Mouse (Mus musculus) forebrain, embryonic 15.5 days (tissue): ENCODE measurements at regions not wholly inside any gene's neighbourhood (a gene's known extent, or its start where the extent isn't known, plus 50 kb on each side); places are given as distances from the start of the nearest gene placed in this dataset.

ENCODE experiments used
- ATAC-seq: fragments of 200-750 bp; cut with Nextera tagmentation; replicated peaks from 2 replicates; pipeline ENCODE4 v1.8.0; 2017; ENCODE audit warnings: mild to moderate bottlenecking, moderate TSS enrichment, moderate library complexity
- H3K27ac ChIP-seq: fragments of 300-500 bp; sonication (generic); replicated peaks from 2 replicates; pipeline ENCODE4 v1.5.1; 2015; ENCODE audit warnings: mild to moderate bottlenecking, inconsistent platforms
- H3K27me3 ChIP-seq: fragments of 300-500 bp; sonication (generic); 2 replicates; pipeline ENCODE4 v1.6.1; 2015; ENCODE audit warnings: inconsistent platforms
- H3K36me3 ChIP-seq: fragments of 300-500 bp; sonication (generic); 2 replicates; pipeline ENCODE4 v1.6.1; 2015; ENCODE audit warnings: mild to moderate bottlenecking, inconsistent platforms
- H3K4me1 ChIP-seq: fragments of 300-500 bp; sonication (generic); 2 replicates; pipeline ENCODE4 v1.6.1; 2015; ENCODE audit warnings: inconsistent platforms
- H3K4me2 ChIP-seq: fragments of 300-500 bp; sonication (generic); replicated peaks from 2 replicates; pipeline ENCODE4 v1.6.1; 2015; ENCODE audit warnings: mild to moderate bottlenecking, inconsistent platforms
- H3K4me3 ChIP-seq: fragments of 300-500 bp; sonication (generic); 2 replicates; pipeline ENCODE4 v1.5.1; 2015; ENCODE audit warnings: mild to moderate bottlenecking, inconsistent platforms
- H3K9ac ChIP-seq: fragments of 300-500 bp; sonication (generic); replicated peaks from 2 replicates; pipeline ENCODE4 v1.6.1; 2015; ENCODE audit warnings: mild to moderate bottlenecking, inconsistent platforms
- H3K9me3 ChIP-seq: fragments of 300-500 bp; sonication (generic); 2 replicates; pipeline ENCODE4 v1.6.1; 2016; ENCODE audit warnings: inconsistent platforms
- WGBS: fragments of 180-500 bp; shearing (Covaris S2); methylation state at CpG from one replicate; pipeline ENCODE4 v1.1.7; 2015; ENCODE audit warnings: mixed read lengths; 5-methylcytosine and 5-hydroxymethylcytosine counted together

DNA sequence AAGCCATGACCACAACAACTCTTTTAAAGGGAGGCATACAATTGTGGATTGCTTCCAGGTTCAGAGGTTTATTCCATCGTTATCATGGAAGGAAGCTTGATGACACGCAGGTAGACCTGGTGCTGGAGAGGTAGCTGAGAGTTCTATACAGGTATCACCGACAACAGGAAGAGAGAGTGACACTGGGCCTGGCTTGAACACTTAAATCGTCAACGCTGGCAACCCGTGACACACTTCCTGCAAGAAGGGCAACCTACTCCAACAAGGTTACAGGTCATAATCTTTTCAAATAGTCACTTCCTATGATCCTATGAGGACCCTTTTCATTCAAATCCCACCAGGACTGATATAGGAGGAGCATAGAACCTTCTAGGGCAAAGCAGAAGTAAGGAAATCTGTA, 155.6 kb downstream of the Adamts15 start:
- H3K4me3 ChIP-seq: no peak overlapping the region
- no peak overlapping the region for H3K27ac ChIP-seq
- H3K9me3 ChIP-seq: no peaks in the 10 kb centered on the region
- no peak for ATAC-seq
- H3K9ac ChIP-seq: no peak overlapping the region
- WGBS: 95% methylated on average over 6 of the region's 6 CpGs
- no peak overlapping the region for H3K4me2 ChIP-seq
- no peaks in the 10 kb centered on the region for H3K36me3 ChIP-seq
- no peaks in the 10 kb centered on the region for H3K4me1 ChIP-seq
- H3K27me3 ChIP-seq: no peaks in the 10 kb centered on the region

DNA sequence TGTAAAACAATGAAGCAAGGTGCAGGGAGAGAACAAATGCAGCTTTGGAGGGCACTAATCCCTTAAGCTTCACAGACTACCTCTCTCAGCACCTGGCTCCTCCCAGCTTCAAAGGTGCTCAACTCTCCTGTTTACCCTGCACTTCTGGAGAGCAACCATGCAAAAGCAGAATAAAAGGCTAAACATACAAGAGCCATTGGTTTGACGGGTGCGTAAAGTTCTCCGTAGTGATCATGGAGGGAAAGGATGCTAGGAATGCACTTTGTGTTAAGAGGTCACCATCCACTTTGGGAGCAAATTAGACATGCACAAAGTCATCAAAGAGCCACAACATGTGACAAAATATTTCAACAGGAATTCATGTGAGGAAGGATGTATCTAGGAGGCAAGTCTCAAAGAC, 156.1 kb downstream of the Adamts15 start:
- Histone ChIP-seq H3K27ac (no peak overlapping the region), H3K27me3 (no peaks in the 10 kb centered on the region), H3K4me1 (no peaks in the 10 kb centered on the region), H3K9ac (no peak overlapping the region), H3K36me3 (no peaks in the 10 kb centered on the region), H3K4me3 (no peak overlapping the region), H3K4me2 (no peak overlapping the region), H3K9me3 (no peaks in the 10 kb centered on the region)
- 69% methylated on average over 3 of the region's 3 CpGs for WGBS
- no peak for ATAC-seq

DNA sequence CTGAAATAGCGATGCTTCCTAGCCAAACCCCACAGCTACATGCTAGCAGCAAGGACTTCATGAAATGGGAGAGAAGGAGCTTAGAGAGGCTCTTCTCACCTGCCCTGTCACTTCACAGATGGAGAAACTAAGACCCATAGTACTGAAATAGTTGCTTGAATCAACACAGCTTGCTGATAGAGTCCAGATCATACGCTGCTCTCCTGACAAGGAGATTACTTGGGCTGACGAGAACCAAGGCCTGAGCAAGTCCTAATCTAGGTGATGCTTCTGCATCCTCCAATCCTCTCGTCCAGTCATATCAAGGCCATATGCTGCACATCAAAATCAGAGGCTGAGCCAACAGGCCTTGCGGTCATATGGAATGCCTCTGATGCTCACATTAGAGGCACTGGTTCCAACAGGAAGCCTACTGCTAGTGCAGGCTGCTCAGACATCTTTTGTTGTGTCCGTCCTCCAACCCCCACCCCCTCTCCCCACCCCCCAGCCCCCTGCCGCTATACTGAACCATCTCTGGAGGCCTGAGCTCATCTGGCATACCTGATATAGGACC, 157.2 kb downstream of the Adamts15 start:
- Histone ChIP-seq H3K27ac (no peak overlapping the region), H3K27me3 (no peaks in the 10 kb centered on the region)
- whole genome bisulfite sequencing: 74% methylated on average over 7 of the region's 7 CpGs

DNA sequence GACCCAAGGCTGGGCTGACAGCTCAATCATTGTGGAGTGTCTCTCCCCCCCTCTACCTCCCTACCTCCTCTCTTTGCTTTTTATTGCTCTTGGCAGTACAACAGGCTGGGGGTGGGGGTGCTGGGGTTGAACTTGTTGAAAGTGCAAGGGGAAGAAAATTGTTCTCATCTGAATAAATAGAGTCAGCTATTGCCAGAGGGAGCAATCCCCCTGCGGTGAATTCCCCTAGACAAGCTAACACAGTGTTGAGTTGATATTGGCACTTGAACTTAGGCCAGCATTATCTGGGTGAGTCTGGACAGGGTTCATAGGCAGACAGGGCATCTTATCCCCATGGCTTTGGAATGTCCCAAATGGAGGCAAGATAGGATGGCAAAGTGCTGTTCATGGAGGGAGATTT, 159.3 kb downstream of the Adamts15 start:
- Histone ChIP-seq H3K4me3 (no peak overlapping the region), H3K4me2 (no peak overlapping the region), H3K9me3 (no peaks in the 10 kb centered on the region), H3K9ac (no peak overlapping the region), H3K36me3 (no peaks in the 10 kb centered on the region), H3K4me1 (no peaks in the 10 kb centered on the region), H3K27me3 (no peaks in the 10 kb centered on the region), H3K27ac (no peak overlapping the region)
- WGBS: 81% methylated on average over 1 of the region's 1 CpGs
- ATAC-seq: no peak

More for the DNA sequence above, 157.2 kb downstream of the Adamts15 start:
- Histone ChIP-seq H3K36me3 (no peaks in the 10 kb centered on the region), H3K9me3 (no peaks in the 10 kb centered on the region), H3K4me2 (no peak overlapping the region), H3K4me1 (no peaks in the 10 kb centered on the region), H3K4me3 (no peak overlapping the region), H3K9ac (no peak overlapping the region)
- ATAC-seq: no peak

DNA sequence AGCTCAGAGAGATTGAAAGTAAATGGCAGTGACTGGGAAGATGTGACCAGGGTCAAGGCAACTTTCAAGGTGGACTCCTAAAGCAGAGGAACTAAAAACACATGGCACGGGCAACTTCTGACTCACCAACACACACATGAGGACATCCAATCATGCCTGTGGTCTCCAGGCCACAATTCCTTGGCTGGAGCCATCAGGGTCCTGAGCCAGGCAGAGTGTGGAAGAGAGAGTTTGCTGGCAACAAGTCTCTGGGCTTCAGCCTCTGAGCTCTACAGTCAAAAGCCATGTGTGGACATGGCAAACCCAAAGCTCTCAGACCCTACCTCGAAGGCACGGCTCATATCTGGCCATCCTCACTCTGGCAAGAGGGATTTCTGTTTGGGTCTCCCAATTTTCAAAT, 164.1 kb downstream of the Adamts15 start:
- Histone ChIP-seq H3K27ac (no peak overlapping the region), H3K9ac (no peak overlapping the region), H3K36me3 (no peaks in the 10 kb centered on the region), H3K27me3 (no peaks in the 10 kb centered on the region), H3K4me3 (no peak overlapping the region), H3K4me1 (no peaks in the 10 kb centered on the region), H3K9me3 (no peaks in the 10 kb centered on the region), H3K4me2 (no peak overlapping the region)
- 97% methylated on average over 3 of the region's 3 CpGs for WGBS
- no peak for ATAC-seq

DNA sequence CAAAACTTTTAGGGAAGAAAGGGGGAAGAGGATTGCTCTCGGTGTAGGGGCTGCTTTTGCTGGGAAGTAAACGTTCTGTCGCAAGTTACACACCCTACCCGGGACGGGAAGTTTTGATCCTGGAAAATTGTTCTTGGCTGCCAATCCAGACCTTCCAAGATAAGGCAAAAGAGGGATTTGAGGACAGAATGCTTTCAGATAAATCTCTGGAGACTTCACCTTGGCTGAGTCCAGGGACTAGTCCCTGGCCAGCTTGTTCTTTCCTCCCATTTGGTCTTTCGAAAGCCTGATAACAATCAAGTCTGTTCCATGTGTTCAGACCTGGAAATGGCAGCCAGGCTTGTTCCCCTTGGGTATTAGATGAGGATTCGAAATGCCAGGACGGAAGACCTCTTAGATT, 164.8 kb downstream of the Adamts15 start:
- Histone ChIP-seq H3K4me1 (no peaks in the 10 kb centered on the region), H3K9me3 (no peaks in the 10 kb centered on the region), H3K9ac (no peak overlapping the region), H3K27ac (no peak overlapping the region), H3K27me3 (no peaks in the 10 kb centered on the region), H3K4me3 (no peak overlapping the region), H3K36me3 (no peaks in the 10 kb centered on the region), H3K4me2 (no peak overlapping the region)
- WGBS: 93% methylated on average over 8 of the region's 8 CpGs
- ATAC-seq: no peak

DNA sequence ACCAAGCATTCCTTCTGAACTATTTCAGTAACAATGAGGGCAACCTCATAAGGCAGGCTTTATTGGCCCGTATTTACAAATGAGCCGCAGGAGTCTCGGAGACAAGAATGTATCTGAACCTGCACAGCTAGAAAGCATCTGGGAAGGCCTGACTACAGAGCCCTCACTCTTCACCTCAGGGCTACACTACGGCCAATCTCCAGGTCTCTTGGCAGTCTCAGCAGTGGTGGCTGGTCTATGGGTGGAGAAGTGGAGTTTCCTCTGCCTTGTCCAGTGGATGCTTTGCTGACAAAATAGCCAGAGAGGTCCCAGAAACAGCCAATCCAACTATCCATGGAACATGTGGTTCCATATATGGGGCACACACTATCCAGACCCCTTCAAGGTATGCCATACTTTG, 165.5 kb downstream of the Adamts15 start:
- no peak for ATAC-seq
- Histone ChIP-seq H3K4me3 (no peak overlapping the region), H3K27ac (no peak overlapping the region), H3K4me1 (no peaks in the 10 kb centered on the region), H3K36me3 (no peaks in the 10 kb centered on the region), H3K4me2 (no peak overlapping the region), H3K27me3 (no peaks in the 10 kb centered on the region), H3K9ac (no peak overlapping the region), H3K9me3 (no peaks in the 10 kb centered on the region)
- WGBS: 90% methylated on average over 4 of the region's 4 CpGs

DNA sequence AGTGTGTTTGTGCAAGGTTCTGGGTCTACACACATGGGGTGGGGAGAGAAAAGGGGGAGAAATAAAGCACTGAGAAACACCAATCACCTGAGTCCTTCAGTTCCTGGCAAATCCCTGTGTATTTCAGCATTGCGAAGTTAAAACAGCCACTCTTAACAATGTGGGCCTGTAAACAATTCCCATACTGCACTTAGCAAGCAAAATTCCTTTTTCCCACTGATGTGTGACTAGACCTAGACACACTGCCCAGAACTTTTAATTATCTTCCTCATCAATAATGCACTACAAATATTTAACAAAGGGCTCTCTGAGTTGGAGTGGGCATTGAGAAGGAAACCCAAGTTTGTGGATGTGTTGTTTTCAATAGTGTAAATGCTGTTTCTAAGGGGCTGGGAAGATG, 166.7 kb downstream of the Adamts15 start:
- 91% methylated on average over 1 of the region's 1 CpGs for WGBS
- no peak overlapping the region for H3K9ac ChIP-seq
- H3K4me2 ChIP-seq: no peak overlapping the region
- no peaks in the 10 kb centered on the region for H3K27me3 ChIP-seq
- H3K27ac ChIP-seq: no peak overlapping the region
- no peak for ATAC-seq
- H3K4me1 ChIP-seq: no peaks in the 10 kb centered on the region
- H3K36me3 ChIP-seq: no peaks in the 10 kb centered on the region
- H3K4me3 ChIP-seq: no peak overlapping the region
- H3K9me3 ChIP-seq: no peaks in the 10 kb centered on the region

DNA sequence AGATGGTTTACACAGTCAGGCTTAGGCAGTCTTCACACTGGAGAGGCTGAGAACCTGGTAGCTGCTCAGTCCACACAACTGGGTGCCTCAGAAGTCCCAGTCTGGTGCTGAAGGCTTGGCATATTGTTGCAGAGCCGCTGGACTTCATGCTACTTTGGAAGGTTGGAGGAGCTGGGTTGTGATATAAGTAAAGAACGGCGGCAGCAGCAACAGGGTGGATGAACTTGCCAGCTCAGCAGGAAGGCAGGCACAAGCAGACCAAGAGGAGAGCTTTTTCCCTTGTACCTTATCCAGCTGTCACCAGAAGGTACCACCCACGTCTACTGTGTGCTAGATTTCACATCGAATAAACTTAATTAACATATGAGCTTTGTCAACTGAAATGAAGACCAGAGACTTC, 167.4 kb downstream of the Adamts15 start:
- Histone ChIP-seq H3K4me3 (no peak overlapping the region), H3K9ac (no peak overlapping the region), H3K27ac (no peak overlapping the region), H3K4me2 (no peak overlapping the region), H3K27me3 (no peaks in the 10 kb centered on the region), H3K4me1 (no peaks in the 10 kb centered on the region), H3K36me3 (no peaks in the 10 kb centered on the region), H3K9me3 (no peaks in the 10 kb centered on the region)
- ATAC-seq: no peak
- WGBS: 95% methylated on average over 5 of the region's 5 CpGs

DNA sequence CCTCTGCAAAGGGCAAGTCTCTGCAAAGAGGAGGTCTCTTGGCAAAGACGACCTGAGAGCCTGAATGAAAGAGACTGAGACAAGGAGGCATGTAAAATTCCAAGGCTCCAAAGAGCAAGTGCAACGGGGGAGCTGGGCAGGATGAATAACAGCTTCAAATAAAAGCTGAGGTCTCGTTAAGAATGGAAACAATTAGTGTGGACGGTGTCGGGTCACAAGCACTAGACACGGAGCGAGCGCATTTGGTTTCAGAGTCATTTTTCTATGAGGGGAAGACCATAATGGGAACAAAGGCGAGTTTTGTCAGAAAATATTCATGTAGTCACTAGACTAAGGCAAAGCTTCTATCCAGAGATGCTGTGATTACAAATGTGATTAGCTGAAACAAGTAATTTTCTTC, 178.8 kb downstream of the Adamts15 start:
- Histone ChIP-seq H3K4me2 (no peak overlapping the region), H3K9ac (no peak overlapping the region), H3K9me3 (no peaks in the 10 kb centered on the region), H3K27ac (no peak overlapping the region), H3K4me1 (no peaks in the 10 kb centered on the region), H3K4me3 (no peak overlapping the region), H3K36me3 (no peaks in the 10 kb centered on the region), H3K27me3 (no peaks in the 10 kb centered on the region)
- 8% methylated on average over 9 of the region's 9 CpGs for whole genome bisulfite sequencing
- no peak for ATAC-seq

DNA sequence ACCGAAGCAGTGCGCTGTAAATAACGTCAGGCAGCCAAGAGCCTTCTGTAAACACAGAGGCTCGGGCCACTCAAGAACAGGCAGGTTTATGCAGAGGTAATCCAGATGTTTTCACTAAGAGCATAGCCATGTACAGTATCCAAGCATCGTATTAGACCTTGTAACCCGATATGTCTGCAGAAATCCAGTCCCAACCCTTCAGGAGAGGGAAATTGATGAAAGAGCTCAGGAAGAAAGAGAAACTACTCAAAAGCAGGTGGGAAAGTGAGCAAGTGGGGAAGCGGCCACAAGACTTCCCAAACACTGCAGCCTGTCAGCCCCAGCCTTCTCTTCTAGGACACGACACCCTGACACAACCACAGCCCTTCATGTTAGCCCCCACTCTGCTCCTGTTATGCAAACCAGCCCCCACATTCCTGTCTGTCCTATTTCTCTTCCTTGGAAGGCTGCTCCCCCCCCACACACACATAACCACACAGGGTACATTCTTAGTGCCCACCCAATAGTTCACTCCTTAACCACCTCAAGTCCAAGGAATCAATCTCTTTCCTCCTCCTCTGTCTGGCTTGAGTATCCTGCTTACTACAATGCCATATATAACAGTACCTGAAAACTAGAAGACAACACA, 179.7 kb downstream of the Adamts15 start:
- WGBS: 92% methylated on average over 8 of the region's 8 CpGs
- no peaks in the 10 kb centered on the region for H3K36me3 ChIP-seq
- no peaks in the 10 kb centered on the region for H3K4me1 ChIP-seq
- H3K9me3 ChIP-seq: no peaks in the 10 kb centered on the region
- no peak for ATAC-seq
- H3K9ac ChIP-seq: no peak overlapping the region
- no peaks in the 10 kb centered on the region for H3K27me3 ChIP-seq
- no peak overlapping the region for H3K4me3 ChIP-seq
- no peak overlapping the region for H3K27ac ChIP-seq
- H3K4me2 ChIP-seq: no peak overlapping the region

DNA sequence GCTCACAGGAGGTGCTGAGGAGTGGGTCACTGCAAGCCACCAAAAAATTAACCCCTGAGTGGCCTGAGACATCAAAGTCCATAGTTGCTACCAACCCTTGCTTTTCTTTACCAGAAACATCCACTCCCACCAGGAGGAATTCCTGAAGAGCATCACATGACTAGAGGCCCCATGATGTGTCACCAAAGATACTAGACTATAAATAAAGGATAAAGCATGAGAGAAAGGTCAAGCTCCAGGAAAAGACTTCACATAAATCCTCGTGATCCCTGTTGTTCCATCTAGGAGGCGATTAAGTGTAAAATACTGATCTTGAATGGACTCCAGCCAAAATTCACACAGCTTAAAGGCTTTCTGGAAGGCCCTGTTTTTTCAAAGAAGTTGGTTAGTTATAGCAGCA, 190.6 kb downstream of the Adamts15 start:
- 44% methylated on average over 2 of the region's 2 CpGs for WGBS
- ATAC-seq: no peak
- no peaks in the 10 kb centered on the region for H3K36me3 ChIP-seq
- H3K4me3 ChIP-seq: no peak overlapping the region
- no peaks in the 10 kb centered on the region for H3K4me1 ChIP-seq
- H3K9me3 ChIP-seq: no peaks in the 10 kb centered on the region
- H3K9ac ChIP-seq: no peak overlapping the region
- H3K27ac ChIP-seq: no peak overlapping the region
- H3K27me3 ChIP-seq: no peaks in the 10 kb centered on the region
- no peak overlapping the region for H3K4me2 ChIP-seq

DNA sequence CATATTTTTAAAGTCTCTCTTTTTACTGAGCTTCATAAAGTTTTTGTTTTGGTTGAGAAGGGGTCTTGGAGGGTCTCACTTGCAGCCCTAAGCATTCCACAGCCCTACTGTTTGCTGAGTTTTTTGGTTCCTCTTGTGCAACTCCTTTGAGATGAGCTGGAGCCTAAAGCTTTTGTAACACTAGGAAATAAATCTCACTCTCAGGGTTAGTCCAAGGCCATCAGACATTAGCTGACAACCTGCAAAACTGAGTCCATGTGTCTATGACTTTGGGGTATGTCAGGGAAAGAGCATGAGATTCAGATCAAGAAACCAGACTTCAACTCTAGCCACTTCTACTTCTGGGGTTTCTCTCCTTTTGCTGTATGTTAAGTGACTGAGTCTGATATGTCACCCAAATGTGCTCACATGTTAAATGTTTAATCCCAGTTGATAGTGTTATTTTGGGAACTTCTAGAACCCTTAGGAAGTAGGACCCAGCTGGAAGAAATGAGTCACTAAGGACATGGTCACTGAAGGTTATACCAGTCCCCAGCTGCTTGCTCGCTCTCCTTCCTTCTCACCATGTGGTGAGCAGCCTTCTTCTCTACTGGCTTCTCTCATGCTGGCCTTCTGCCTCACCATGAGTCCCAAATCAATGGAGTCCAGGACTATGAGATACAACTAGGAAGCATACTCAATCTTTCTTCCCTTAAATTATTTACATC, 198.7 kb downstream of the Adamts15 start:
- Histone ChIP-seq H3K4me3 (no peak overlapping the region), H3K4me2 (no peak overlapping the region), H3K36me3 (no peaks in the 10 kb centered on the region), H3K27ac (no peak overlapping the region), H3K9me3 (no peaks in the 10 kb centered on the region), H3K9ac (no peak overlapping the region), H3K4me1 (no peaks in the 10 kb centered on the region), H3K27me3 (no peaks in the 10 kb centered on the region)
- 89% methylated on average over 1 of the region's 1 CpGs for whole genome bisulfite sequencing
- ATAC-seq: no peak
